Mouse (Mus musculus): ENCODE measurements around the gene Gm49425. TPM values are rescaled to one million over a fixed set of nuclear protein-coding genes. Genes with fewer than 3 reads are reported as not detected.
"Not testable (repeated sequence)": the region's sequence is repeated elsewhere in the genome, so short reads cannot be mapped to it uniquely, and the experiment has no call there.

The Gm49425 gene
- not detected in 2 replicates for total RNA-seq (2015)
- not detected in 2 replicates for total RNA-seq (2017)

DNA sequence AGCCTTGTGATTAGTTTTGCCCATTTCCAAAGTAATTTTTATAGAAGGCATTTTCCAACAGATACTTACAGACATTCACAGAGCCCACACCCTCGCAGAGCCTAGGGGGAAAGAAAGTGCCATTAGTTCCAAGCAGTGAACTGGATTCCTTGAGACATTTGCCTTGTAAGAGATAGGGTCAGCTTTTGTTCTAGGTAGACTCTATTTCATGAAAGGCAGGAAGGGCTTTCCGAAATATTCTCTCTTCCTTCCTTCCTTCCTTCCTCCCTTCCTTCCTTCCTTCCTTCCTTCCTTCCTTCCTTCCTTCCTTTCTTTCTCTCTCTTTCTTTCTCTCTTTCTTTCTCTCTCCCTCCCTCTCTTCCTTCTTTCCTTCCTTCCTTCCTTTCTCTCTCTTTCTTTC is at the start of gene Gm49425:
TSS of gene Gm49425 (minus strand) at position 101 of the 400 bp plus-strand sequence.
- ATAC-seq (ENCODE audit: poor library complexity, severe bottlenecking): not testable (repeated sequence)

DNA sequence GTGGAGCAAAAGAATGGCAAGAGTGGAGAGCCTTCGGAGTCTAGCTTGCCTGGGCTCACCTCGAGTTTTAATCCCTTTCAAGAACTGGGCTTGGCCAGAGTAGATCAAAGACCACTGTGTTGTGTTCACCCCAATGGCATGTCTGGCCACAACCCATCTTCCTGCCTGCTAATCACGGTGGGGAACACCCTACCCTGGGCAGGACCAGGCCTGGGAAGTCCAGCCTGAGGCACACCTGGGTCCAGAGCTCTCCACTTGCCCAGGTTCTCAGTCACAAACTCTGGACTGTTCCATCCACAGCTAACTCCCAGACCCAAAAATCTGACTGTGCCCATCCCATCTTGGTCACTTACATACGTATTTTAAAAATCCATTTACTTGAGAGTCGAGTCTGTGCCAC is 45.8 kb upstream of the Gm49425 start, which contains the start of gene Krt90:
TSS of gene Krt90 (minus strand) at position 101 of the 400 bp plus-strand sequence.
- no peak for ATAC-seq (ENCODE audit: poor library complexity, severe bottlenecking)

- no peak for ATAC-seq (ENCODE audit: poor library complexity, severe bottlenecking)
Observed at GRCm38 (mm10) chr15:101558034-101558646, 41.1 kb upstream of the Gm49425 start.

DNA sequence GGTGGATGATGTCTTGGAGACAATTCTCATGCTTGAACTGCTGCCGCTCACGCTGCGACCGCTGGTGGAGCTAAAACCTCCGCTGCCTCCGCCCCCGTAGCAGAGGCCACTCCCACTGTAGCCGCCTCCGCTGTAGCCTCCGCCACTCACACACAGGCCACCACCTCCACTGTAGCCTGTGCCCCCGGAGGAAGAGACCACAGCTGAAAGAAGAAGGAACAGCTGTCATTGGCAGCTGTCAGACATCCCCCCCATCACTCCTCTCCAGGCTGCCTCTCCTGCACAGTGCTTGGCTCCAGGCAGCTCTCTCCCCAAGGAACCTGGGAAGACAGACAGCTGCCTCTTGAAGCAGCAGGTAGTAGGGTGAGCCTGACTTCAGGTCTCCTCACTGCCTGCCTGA is 36.1 kb upstream of the Gm49425 start:
- ATAC-seq (ENCODE audit: poor library complexity, severe bottlenecking): no peak

GRCm38 (mm10) chr15:101552188-101552587 is 35.1 kb upstream of the Gm49425 start:
- ATAC-seq (ENCODE audit: poor library complexity, severe bottlenecking): no peak

DNA sequence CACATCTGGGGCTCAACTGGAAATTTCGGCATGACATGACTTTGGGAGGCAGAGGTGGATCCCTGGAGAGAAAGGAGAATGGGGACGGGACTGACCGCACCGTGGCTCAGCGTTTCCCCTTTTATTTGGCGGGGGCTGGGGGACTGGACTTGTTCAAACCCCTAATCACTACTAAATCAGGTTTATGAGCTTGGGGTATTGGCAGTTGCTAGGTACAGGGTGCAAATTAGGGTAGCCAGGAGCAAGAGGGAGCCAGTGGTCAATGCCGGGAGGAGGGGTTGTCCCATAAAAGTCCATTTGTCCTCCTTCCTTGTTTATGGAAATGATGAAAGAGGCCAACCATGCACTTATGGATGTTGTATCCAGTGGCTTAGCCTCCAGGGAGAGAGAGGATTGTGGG is 33.5 kb upstream of the Gm49425 start, which contains the start of gene Krt82:
TSS of gene Krt82 (minus strand) at position 101 of the 400 bp plus-strand sequence.
- ATAC-seq (ENCODE audit: poor library complexity, severe bottlenecking): no peak

GRCm38 (mm10) chr15:101544478-101544877 is 27.4 kb upstream of the Gm49425 start:
- no peak for ATAC-seq (ENCODE audit: poor library complexity, severe bottlenecking)

- no peak for ATAC-seq (ENCODE audit: poor library complexity, severe bottlenecking)
Observed at GRCm38 (mm10) chr15:101542543-101542942, 25.5 kb upstream of the Gm49425 start.

- ATAC-seq (ENCODE audit: poor library complexity, severe bottlenecking): no peak
Observed at GRCm38 (mm10) chr15:101538580-101538900, 21.5 kb upstream of the Gm49425 start.

DNA sequence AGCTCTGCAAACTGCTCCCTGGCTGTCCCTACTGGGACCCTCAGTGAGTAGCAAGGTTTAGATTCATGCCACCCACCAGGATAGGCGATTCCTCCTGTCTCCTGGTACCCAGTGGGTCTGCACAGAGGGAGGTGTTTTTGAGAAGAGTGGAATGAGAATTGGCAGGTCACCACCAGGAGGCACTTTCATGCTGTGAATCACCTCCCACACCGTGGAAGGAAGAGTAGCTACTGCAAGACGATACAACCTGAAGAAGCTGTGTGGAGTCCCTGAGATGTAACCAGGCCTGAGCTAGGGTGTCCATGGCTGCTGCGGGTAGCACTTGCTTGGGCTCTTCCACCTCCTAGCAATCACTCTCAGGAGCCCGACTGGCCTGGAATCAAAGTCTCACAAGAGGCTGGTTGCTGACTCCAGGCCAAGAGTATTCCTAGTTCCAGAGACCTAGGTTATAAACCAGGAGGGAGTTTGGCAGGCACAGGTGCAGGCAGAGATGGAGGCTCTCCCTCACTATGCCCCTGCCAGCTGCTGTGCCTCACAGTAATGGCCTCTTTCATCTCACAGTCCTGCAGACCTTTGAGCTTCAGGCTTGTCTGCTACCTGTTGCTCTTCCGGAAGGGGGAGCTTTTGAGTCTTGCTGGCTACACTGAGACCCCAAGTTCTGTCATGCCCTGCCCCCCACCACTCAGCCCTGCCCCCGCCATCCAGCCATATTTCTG is 21.0 kb upstream of the Gm49425 start:
- no peak for ATAC-seq (ENCODE audit: poor library complexity, severe bottlenecking)

DNA sequence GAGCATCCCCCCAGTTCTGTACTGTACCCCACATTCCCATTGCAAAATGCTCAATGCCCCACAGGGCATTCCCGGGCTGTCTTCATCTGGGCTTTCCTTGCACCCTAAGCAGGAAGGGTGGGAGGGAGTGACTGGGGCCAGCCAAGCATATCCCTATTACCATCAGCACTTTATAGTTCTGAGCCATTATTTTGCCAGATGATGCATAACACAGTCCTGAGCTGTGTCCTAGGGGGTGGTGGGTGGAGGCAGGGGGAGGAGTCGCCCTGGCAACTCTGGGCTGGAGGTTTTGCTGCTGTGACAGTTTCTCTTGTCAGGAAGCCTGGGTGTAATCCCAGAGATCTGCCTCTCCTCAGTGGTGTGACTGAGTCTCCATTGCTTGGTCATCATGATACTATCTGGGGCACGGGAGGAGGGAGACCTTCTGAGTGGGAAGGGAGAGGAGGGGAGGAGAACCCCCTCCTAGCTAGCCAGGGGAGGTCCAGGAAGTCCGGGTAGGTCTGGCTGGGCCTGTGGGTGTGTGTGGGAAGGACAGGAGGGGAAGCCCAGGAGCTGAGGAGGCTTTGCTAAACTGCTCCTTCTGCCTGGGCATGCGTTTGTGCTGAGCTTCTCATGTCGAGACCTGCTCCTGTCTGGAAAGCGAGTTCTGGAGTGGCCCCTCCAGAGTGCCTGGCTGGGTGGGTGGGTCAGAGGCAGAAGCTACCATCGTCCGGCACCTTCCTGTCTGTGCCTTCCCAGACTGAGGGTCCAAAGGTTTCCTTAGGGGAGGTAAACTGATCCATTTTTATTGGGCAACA is 19.2 kb upstream of the Gm49425 start:
- ATAC-seq (ENCODE audit: poor library complexity, severe bottlenecking): no peak

- ATAC-seq (ENCODE audit: poor library complexity, severe bottlenecking): no peak
Observed at GRCm38 (mm10) chr15:101532720-101533119, 15.7 kb upstream of the Gm49425 start, which contains the start of gene Krt84. Gene Krt84 (minus strand): TSS chr15:101532820.

- no peak for ATAC-seq (ENCODE audit: poor library complexity, severe bottlenecking)
Observed at GRCm38 (mm10) chr15:101522556-101523232, 5.6 kb upstream of the Gm49425 start.

- no peak for ATAC-seq (ENCODE audit: poor library complexity, severe bottlenecking)
Observed at GRCm38 (mm10) chr15:101519792-101520191, 2.7 kb upstream of the Gm49425 start.

DNA sequence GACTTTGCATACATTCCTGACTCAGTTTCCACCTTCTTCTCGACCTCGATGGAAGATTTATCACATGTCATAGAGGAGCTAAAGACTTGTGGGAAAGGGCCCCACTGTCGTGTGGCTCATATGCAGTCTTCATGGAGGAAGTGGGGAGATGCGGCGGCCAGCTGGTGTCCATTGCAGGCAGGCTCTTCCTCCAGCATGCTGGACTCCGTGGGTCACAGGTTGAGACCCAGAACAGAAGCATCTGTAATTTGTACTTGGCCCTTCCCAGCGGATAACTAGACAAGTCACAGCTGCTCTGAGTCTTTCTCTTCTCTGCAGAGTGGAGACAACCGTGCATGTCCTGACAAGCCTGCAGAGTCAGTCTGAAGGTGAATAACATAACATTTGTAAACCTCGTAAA is 8.8 kb downstream of the Gm49425 start:
- no peak for ATAC-seq (ENCODE audit: poor library complexity, severe bottlenecking)

DNA sequence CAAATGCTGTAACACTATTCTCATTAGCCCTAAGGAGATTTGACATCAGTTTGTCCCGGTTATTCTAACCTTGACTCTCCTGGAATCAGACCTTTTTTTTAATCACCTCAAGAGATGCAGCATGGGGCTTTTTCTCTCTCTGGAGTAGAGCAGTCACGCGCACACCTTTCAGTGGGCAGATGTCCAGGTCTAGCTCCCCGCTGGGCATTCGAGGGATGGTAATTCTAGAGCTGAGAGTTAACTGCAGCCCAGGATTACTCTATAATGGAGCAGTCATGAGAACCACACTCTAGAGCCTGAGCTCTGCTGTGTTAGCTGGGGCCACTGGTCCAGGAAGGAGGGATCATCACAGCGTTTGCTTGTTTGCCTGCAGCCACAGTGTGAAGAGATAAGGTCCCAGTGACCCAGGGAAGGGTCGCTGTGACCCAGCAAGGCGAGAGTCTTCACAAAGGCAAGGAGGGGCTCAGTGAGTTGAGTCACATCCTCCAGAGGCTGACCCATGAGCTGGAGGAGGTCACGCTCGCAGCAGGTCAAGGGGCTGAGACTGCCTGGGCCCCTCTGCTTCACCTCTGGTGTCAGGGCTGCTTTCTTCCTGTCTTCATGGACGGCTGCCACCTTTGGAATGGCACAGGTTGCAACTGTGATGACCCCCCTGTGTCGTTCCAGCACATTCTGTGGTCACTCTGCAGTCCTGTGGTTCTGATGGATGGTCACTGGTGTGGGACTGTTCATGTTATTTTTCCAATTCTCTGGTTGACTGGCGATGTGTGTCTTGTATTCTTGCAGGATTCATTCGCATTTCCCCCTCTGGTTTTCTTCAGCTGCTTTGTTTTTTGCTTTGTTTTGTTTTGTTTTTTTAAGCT is 9.9 kb downstream of the Gm49425 start:
- ATAC-seq (ENCODE audit: poor library complexity, severe bottlenecking): no peak

- peak; percentile 58 for ATAC-seq (ENCODE audit: poor library complexity, severe bottlenecking)
Observed at GRCm38 (mm10) chr15:101497181-101497580, 19.9 kb downstream of the Gm49425 start.

GRCm38 (mm10) chr15:101495266-101495665 is 21.8 kb downstream of the Gm49425 start:
- ATAC-seq (ENCODE audit: poor library complexity, severe bottlenecking): no peak

- no peak for ATAC-seq (ENCODE audit: poor library complexity, severe bottlenecking)
Observed at GRCm38 (mm10) chr15:101494203-101494602, 22.9 kb downstream of the Gm49425 start.

DNA sequence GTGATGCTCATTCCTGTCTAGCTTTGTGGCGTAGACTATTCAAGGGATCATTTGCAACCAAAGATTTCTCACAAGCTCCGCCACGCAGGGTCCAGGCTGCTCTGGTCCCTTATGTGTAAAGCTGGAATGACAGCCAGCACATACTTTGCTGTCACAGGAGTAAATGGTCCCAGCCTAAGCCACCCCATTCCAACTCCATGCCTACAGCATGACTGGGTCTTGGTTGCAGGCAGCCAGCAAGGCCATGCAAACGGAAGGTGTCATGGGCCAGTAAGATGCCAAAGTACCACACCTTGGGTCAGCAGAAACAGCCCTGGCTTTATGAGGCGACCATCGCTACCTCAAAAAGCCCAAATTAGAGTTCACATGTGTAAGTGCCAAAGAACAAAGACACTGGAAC is 23.3 kb downstream of the Gm49425 start:
- no peak for ATAC-seq (ENCODE audit: poor library complexity, severe bottlenecking)
